Mouse (Mus musculus): ENCODE results near the gene Enpp4.

The Enpp4 gene

GRCm38 (mm10) chr17:44075601-44076000 is 30.0 kb downstream of the Enpp4 start:
- Histone ChIP-seq H3K36me3 (ENCODE audit: control insufficient read depth, insufficient read depth, low read length, poor library complexity, severe bottlenecking) (no peaks in the 10 kb centered on the region), H3K27me3 (ENCODE audit: control insufficient read depth, insufficient read depth, low read length, poor library complexity, severe bottlenecking) (no peaks in the 10 kb centered on the region)
- DNase-seq (ENCODE audit: low read depth, low spot score), result no peak

GRCm38 (mm10) chr17:44071680-44072079 is 33.9 kb downstream of the Enpp4 start:
- Histone ChIP-seq H3K27me3 (ENCODE audit: control insufficient read depth, insufficient read depth, low read length, poor library complexity, severe bottlenecking) (no peaks in the 10 kb centered on the region), H3K36me3 (ENCODE audit: control insufficient read depth, insufficient read depth, low read length, poor library complexity, severe bottlenecking) (no peaks in the 10 kb centered on the region)
- no peak for DNase-seq (ENCODE audit: low read depth, low spot score)

- Histone ChIP-seq H3K27me3 (ENCODE audit: control insufficient read depth, insufficient read depth, low read length, poor library complexity, severe bottlenecking) (no peaks in the 10 kb centered on the region), H3K36me3 (ENCODE audit: control insufficient read depth, insufficient read depth, low read length, poor library complexity, severe bottlenecking) (no peaks in the 10 kb centered on the region)
- no peak for DNase-seq (ENCODE audit: low read depth, low spot score)
Measured at GRCm38 (mm10) chr17:44068876-44069275, 36.7 kb downstream of the Enpp4 start.

- Histone ChIP-seq H3K36me3 (ENCODE audit: control insufficient read depth, insufficient read depth, low read length, poor library complexity, severe bottlenecking) (no peaks in the 10 kb centered on the region), H3K27me3 (ENCODE audit: control insufficient read depth, insufficient read depth, low read length, poor library complexity, severe bottlenecking) (no peaks in the 10 kb centered on the region)
- no peak for DNase-seq (ENCODE audit: low read depth, low spot score)
Measured at GRCm38 (mm10) chr17:44061289-44061890, 44.2 kb downstream of the Enpp4 start.

- H3K27me3 ChIP-seq (ENCODE audit: control insufficient read depth, insufficient read depth, low read length, poor library complexity, severe bottlenecking), result no peaks in the 10 kb centered on the region
- DNase-seq (ENCODE audit: low read depth, low spot score), result no peak
- no peaks in the 10 kb centered on the region for H3K36me3 ChIP-seq (ENCODE audit: control insufficient read depth, insufficient read depth, low read length, poor library complexity, severe bottlenecking)
Measured at GRCm38 (mm10) chr17:44060781-44061180, 44.8 kb downstream of the Enpp4 start.

- no peak for DNase-seq (ENCODE audit: low read depth, low spot score)
- Histone ChIP-seq H3K36me3 (ENCODE audit: control insufficient read depth, insufficient read depth, low read length, poor library complexity, severe bottlenecking) (no peaks in the 10 kb centered on the region), H3K27me3 (ENCODE audit: control insufficient read depth, insufficient read depth, low read length, poor library complexity, severe bottlenecking) (no peaks in the 10 kb centered on the region)
Measured at GRCm38 (mm10) chr17:44058145-44058544, 47.5 kb downstream of the Enpp4 start.

- no peak for DNase-seq (ENCODE audit: low read depth, low spot score)
Measured at GRCm38 (mm10) chr17:44057123-44057522, 48.5 kb downstream of the Enpp4 start.

GRCm38 (mm10) chr17:44053427-44053826 is 52.2 kb downstream of the Enpp4 start:
- Histone ChIP-seq H3K36me3 (ENCODE audit: control insufficient read depth, insufficient read depth, low read length, poor library complexity, severe bottlenecking) (no peaks in the 10 kb centered on the region), H3K27me3 (ENCODE audit: control insufficient read depth, insufficient read depth, low read length, poor library complexity, severe bottlenecking) (no peaks in the 10 kb centered on the region; the same call in 1 of the 2 replicates)
- peak; percentile 56 for DNase-seq (ENCODE audit: low read depth, low spot score)

More at GRCm38 (mm10) chr17:44057123-44057522, 48.5 kb downstream of the Enpp4 start:
- no peaks in the 10 kb centered on the region for H3K36me3 ChIP-seq (ENCODE audit: control insufficient read depth, insufficient read depth, low read length, poor library complexity, severe bottlenecking)
- no peaks in the 10 kb centered on the region; the same call in 1 of the 2 replicates for H3K27me3 ChIP-seq (ENCODE audit: control insufficient read depth, insufficient read depth, low read length, poor library complexity, severe bottlenecking)
